Mouse (Mus musculus): Measurements from ENCODE around the gene Spn.

DNA sequence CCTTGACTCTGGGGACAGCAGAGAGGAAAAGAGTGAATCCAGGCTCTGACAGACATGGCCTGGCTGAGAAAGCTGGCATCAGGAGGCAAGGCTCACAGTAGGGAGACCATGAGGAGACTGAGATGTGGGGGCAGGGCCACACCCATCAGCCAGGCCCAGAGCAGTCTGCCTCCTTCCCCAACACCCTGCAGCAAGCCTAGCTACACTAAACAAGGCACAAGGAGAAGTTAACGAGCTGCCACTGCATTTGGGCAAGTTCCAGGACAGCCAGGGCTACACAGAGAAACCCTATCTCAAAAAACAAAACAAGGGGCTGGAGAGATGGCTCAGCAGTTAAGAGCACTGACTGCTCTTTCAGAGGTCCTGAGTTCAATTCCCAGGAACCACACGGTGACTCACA lies 4.6 kb upstream of the Spn start:
- no peak for TF ChIP-seq CTCF (IDR thresholded peaks at IDR 0.05; ENCODE audit: low read depth, low read length)
- TF ChIP-seq TAL1 (conservative IDR thresholded peaks at IDR 0.05; ENCODE audit: low read depth, low read length), result no peak
- no peak for TF ChIP-seq POLR2AphosphoS5 (IDR thresholded peaks at IDR 0.05; ENCODE audit: insufficient replicate concordance, low read depth, low read length)
- no peak for TF ChIP-seq GATA1 (IDR thresholded peaks at IDR 0.05; ENCODE audit: borderline replicate concordance, low read length)
- TF ChIP-seq GATA2 (IDR thresholded peaks at IDR 0.05; ENCODE audit: borderline replicate concordance, low read depth, low read length), result no peak
